Mouse (Mus musculus) embryonic facial prominence, embryonic 15.5 days (tissue): ENCODE data around the gene Gm28038. TPM values are rescaled to one million over a fixed set of nuclear protein-coding genes. Genes with fewer than 3 reads are reported as not detected.

Source experiments
- polyA plus RNA-seq: library from polyadenylated mRNA; unstranded; fragments of >200 nt; fragmentation: Nextera tagmentation; extraction: Ambion mirVana; gene quantifications from 2 replicates; pipeline ENCODE4 v1.2.1, GENCODE M21; 2015

The Gm28038 gene
- polyA plus RNA-seq, 1 experiment from 2014 or later, result not detected

Other genes with a start within 250 kb of the Gm28038 start
- gene Wdr34, start 232.2 kb upstream of the Gm28038 start, polyA plus RNA-seq, result 45.5 and 46.9 TPM in 2 replicates
- gene Set, start 223.7 kb upstream of the Gm28038 start, polyA plus RNA-seq, result 351 and 370 TPM in 2 replicates
- gene Pkn3, start 203.4 kb upstream of the Gm28038 start, polyA plus RNA-seq, result 8.2 and 9.5 TPM in 2 replicates
- gene Zdhhc12, start 187.4 kb upstream of the Gm28038 start, polyA plus RNA-seq, result 25.2 and 30.0 TPM in 2 replicates
- gene Zer1, start 156.5 kb upstream of the Gm28038 start, polyA plus RNA-seq, result 9.3 and 10.1 TPM in 2 replicates
- 6.9 and 9.3 TPM in 2 replicates for gene Tbc1d13, start 147.3 kb upstream of the Gm28038 start, polyA plus RNA-seq
- 17.7 and 18.9 TPM in 2 replicates for gene Endog, start 109.5 kb upstream of the Gm28038 start, polyA plus RNA-seq
- 75.8 and 77.2 TPM in 2 replicates for gene Spout1, start 102.6 kb upstream of the Gm28038 start, polyA plus RNA-seq
- gene Kyat1, start 75.2 kb upstream of the Gm28038 start, polyA plus RNA-seq, result 14.7 and 15.5 TPM in 2 replicates
- 41.1 and 42.9 TPM in 2 replicates for gene Lrrc8a, start 43.3 kb upstream of the Gm28038 start, polyA plus RNA-seq
- 0.09 and 0.16 TPM in 2 replicates for gene Gm28035, start 40.5 kb upstream of the Gm28038 start, polyA plus RNA-seq
- gene Phyhd1, start 14.8 kb upstream of the Gm28038 start, polyA plus RNA-seq, result 5.0 and 6.0 TPM in 2 replicates
- 31.4 and 31.7 TPM in 2 replicates for gene Dolk, start 5.3 kb downstream of the Gm28038 start, polyA plus RNA-seq
- gene Nup188, start 5.4 kb downstream of the Gm28038 start, polyA plus RNA-seq, result 29.0 and 34.3 TPM in 2 replicates
- gene Sh3glb2, start 78.3 kb downstream of the Gm28038 start, polyA plus RNA-seq, result 106 and 114 TPM in 2 replicates
- 21.8 and 22.9 TPM in 2 replicates for gene Miga2, start 83.2 kb downstream of the Gm28038 start, polyA plus RNA-seq
- 34.6 and 34.7 TPM in 2 replicates for gene Dolpp1, start 111.2 kb downstream of the Gm28038 start, polyA plus RNA-seq
- gene Crat, start 134.8 kb downstream of the Gm28038 start, polyA plus RNA-seq, result 29.4 and 32.1 TPM in 2 replicates
- gene Ptpa, start 135.0 kb downstream of the Gm28038 start, polyA plus RNA-seq, result 146 and 154 TPM in 2 replicates
- 2.2 and 3.0 TPM in 2 replicates for gene Ier5l, start 193.2 kb downstream of the Gm28038 start, polyA plus RNA-seq